ENCODE assay signal across 17 mouse cellular contexts in the genomic region with DNA sequence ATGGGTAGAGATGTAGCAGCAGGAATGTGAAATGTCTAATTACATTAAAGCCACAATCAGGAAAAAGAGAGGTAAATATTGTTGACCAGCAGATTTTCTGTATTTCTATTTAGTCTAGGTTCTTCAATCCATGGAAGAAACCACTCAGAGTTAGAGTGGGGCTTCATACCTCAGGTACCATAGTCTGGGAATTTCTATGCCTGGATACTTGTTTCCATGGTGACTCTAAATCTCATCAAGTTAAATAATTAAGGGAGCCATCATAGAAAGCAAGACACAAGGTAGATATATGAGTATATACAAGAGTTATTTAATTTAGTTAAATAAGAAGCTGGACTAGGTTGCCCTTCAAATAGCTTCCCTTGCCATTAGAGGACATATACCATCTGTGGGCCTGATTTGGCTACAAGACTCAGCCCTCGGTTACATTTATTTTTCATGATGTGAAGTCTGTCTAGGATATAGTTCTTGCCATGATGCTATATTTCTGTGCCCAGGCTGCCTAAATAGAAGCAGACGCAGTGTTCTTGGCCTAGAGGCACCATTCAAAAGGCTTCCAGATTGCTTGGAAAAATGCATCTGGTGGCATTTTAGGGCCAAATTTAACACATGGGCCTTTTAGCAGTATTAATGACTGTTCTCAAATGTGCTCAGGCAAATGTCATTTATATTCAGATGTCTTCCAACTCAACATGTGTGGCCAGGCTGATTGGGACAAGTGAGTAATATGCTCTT.
DNase-seq lines count a peak whose midpoint lies in the region; ATAC-seq and TF ChIP-seq lines count a peak whose summit lies in the region.
"Had no signal": no experiment of that assay in that cellular context is flagged by ENCODE, and none has a peak within 500 bp of the region (broad histone marks: within the 10 kb centered on the region; RNA-seq: fewer than 3 reads in every experiment).

No protein-coding gene starts in this region.

- TF ChIP-seq CTCF in hindbrain, postnatal 0 days (IDR thresholded peaks at IDR 0.05; ENCODE audit: low read depth): no peak

- H3K4me3 ChIP-seq in hindbrain, postnatal 0 days (ENCODE audit: low read length): no peak overlapping the region
- no peak overlapping the region for H3K4me3 ChIP-seq in hindbrain, embryonic 14.5 days (replicated peaks; ENCODE audit: low read length)
- H3K4me3 ChIP-seq: embryonic facial prominence, embryonic 13.5 days; heart, embryonic 13.5 days; midbrain, embryonic 13.5 days had no signal

- ATAC-seq in hindbrain, postnatal 0 days: 0 out of 2 replicates have a peak, but pooled peaks have one; percentile 12
- no peak for ATAC-seq in hindbrain, embryonic 14.5 days (ENCODE audit: low FRiP score)
- ATAC-seq: intestine, postnatal 0 days; liver, postnatal 0 days; midbrain, embryonic 13.5 days had no signal

- intact Hi-C loops in gastrocnemius, postnatal 36 days (cut with DNase I): no loop called here

- 75% methylated on average over 2 of the region's 2 CpGs for WGBS in hindbrain, postnatal 0 days
- WGBS in hindbrain, embryonic 14.5 days: 84% methylated on average over 2 of the region's 2 CpGs

- no peak overlapping the region for H3K9ac ChIP-seq in hindbrain, postnatal 0 days (replicated peaks; ENCODE audit: low read length)
- H3K9ac ChIP-seq in hindbrain, embryonic 14.5 days: no peak overlapping the region
- H3K9ac ChIP-seq: embryonic facial prominence, embryonic 13.5 days; heart, embryonic 13.5 days; liver, postnatal 0 days; midbrain, embryonic 13.5 days had no signal

- H3K27ac ChIP-seq in hindbrain, postnatal 0 days: no peak overlapping the region
- H3K27ac ChIP-seq in hindbrain, embryonic 14.5 days: no peak overlapping the region
- H3K27ac ChIP-seq: embryonic facial prominence, embryonic 13.5 days; heart, embryonic 13.5 days; midbrain, embryonic 13.5 days had no signal

- H3K4me1 ChIP-seq in hindbrain, postnatal 0 days (ENCODE audit: insufficient read depth, low read length): no peaks in the 10 kb centered on the region
- no peaks in the 10 kb centered on the region for H3K4me1 ChIP-seq in hindbrain, embryonic 14.5 days (replicated peaks; ENCODE audit: control insufficient read depth, insufficient read depth, low read length)
- H3K4me1 ChIP-seq: embryonic facial prominence, embryonic 13.5 days; heart, embryonic 13.5 days; midbrain, embryonic 13.5 days had no signal

- H3K27me3 ChIP-seq in hindbrain, postnatal 0 days (ENCODE audit: insufficient read depth, low read length): no peaks in the 10 kb centered on the region
- H3K27me3 ChIP-seq in hindbrain, embryonic 14.5 days (ENCODE audit: control insufficient read depth, insufficient read depth, low read length): no peaks in the 10 kb centered on the region
- H3K27me3 ChIP-seq: embryonic facial prominence, embryonic 13.5 days; heart, embryonic 13.5 days; midbrain, embryonic 13.5 days had no signal

- peak; percentile 23 for DNase-seq in hindbrain, postnatal 0 days (ENCODE audit: low spot score)
- no peak for DNase-seq in hindbrain, embryonic 14.5 days (ENCODE audit: low spot score)
- DNase-seq in cerebellum, adult 11-12 months: peak; percentile 39
- DNase-seq in cerebellum, postnatal 36 days: peak; percentile 4 to 29
- peak; percentile 32 to 47 for DNase-seq in layer of hippocampus, postnatal 10 days (ENCODE audit: low spot score in 2 of 2)
- no peak for DNase-seq in gastrocnemius, postnatal 36 days
- DNase-seq in thymus, postnatal 0 days (ENCODE audit: low spot score): no peak
- DNase-seq in adrenal gland, postnatal 25 days: no peak
- DNase-seq: gastrocnemius, postnatal 14 days; kidney, postnatal 14 days; liver, postnatal 0 days; lung, postnatal 4 days; right cerebral cortex, postnatal 25 days had no signal

- H3K9me3 ChIP-seq in hindbrain, postnatal 0 days (ENCODE audit: low read length): no peaks in the 10 kb centered on the region
- H3K9me3 ChIP-seq in hindbrain, embryonic 14.5 days (ENCODE audit: control insufficient read depth, low read length): no peaks in the 10 kb centered on the region
- H3K9me3 ChIP-seq: embryonic facial prominence, embryonic 13.5 days; heart, embryonic 13.5 days; midbrain, embryonic 13.5 days had no signal

- no peaks in the 10 kb centered on the region for H3K36me3 ChIP-seq in hindbrain, postnatal 0 days (ENCODE audit: insufficient read depth, low read length)
- H3K36me3 ChIP-seq in hindbrain, embryonic 14.5 days (replicated peaks; ENCODE audit: control insufficient read depth, insufficient read depth): no peaks in the 10 kb centered on the region
- H3K36me3 ChIP-seq: embryonic facial prominence, embryonic 13.5 days; heart, embryonic 13.5 days; midbrain, embryonic 13.5 days had no signal

- no peak overlapping the region for H3K4me2 ChIP-seq in hindbrain, postnatal 0 days (ENCODE audit: low read depth, low read length)
- no peak overlapping the region for H3K4me2 ChIP-seq in hindbrain, embryonic 14.5 days (replicated peaks)
- H3K4me2 ChIP-seq: embryonic facial prominence, embryonic 13.5 days; heart, embryonic 13.5 days; midbrain, embryonic 13.5 days had no signal

Comparison
In these comparisons a context has a peak if more than half of its experiments do, and no peak if none do; other contexts are left out.
1. DNase-seq: peak in hindbrain, postnatal 0 days (single experiment), cerebellum, adult 11-12 months (single experiment), cerebellum, postnatal 36 days (2 of 2) and layer of hippocampus, postnatal 10 days (2 of 2); none in hindbrain, embryonic 14.5 days (single experiment), gastrocnemius, postnatal 36 days (0 of 2), thymus, postnatal 0 days (single experiment) and adrenal gland, postnatal 25 days (single experiment).